Mouse (Mus musculus): Measurements from ENCODE around the gene Ccdc185.

Ccdc185 gene

DNA sequence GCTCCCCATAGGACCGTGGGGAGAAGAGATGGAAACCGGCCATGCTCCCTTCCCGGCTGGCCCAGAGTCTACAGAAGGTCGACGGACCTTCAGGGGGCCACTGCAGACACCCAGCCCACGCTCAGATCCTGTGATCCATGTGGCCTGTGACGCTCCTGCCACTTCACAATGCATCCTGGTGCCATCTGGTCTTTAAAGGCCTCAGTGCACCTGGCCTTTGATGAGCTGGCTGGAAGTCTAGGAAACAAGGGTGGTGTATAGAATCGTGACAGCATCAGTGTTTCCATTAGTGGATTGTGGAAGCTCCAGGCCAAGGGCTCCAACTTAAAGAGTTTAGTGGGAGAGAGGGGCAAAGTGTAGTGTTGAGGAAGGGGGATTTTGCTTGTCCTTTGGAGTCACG lies at the start of gene Ccdc185:
Ccdc185 (minus strand) TSS at position 101 of the 400 bp plus-strand sequence.
- no peak for DNase-seq (ENCODE audit: low read depth, low spot score)

DNA sequence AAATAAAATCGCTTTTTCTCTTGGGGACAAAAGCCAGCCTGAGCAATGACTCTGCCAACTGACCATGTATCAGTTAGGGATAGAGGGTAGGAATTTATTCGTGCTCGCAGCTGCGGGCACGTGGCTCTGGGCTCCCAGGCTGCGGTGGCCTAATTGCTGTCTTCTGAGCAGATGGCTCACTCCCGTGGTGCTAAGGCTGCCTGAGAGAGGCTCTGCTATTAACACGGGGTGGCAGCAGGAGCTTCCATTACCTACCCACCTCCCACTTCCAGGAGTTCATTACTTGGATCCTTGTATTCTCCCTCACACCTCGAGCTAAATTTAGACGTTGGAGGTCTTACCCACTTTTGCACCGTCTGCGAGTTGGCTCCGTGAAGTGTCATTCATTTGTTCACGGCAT lies 48.1 kb upstream of the Ccdc185 start:
- DNase-seq (ENCODE audit: low read depth, low spot score): no peak

DNA sequence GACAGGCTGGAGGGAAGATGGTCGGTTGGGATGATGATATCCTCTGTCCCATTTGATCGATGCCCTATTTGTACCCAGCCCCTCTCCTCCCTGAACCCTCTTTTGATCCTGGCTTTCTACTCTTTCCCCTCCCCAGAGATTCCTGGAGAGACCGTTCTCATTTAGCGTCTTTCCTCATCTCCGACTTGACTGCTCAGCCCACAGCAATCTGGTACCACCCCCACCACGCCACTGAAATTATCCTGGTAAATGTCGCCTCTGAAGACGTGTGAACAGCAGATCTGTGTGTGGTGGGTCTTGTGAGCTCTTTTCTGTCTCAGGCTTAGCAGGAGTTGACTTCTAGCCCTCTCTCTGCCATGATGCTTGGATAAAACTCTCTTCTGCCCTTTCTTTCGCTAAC lies 45.6 kb upstream of the Ccdc185 start:
- no peak for DNase-seq (ENCODE audit: low read depth, low spot score)

DNA sequence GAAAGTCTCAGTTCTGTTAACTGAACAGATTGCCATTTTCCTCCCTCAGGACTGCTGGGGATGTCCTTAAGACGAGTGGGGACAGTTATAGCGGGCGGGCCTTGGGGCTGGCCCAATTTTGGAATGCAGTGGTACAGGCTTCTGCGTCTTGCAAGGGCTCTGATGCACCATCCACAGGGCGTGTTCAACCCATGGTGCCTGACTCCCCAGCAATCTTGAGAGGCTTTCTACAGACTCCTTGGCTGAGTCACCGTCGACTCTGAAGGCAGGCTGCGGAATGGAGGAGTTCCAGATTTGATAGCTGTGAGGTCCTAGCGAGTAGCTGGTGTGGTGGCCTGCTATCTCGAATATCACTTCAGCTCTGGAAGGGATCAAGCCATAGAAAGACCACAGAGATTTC lies 45.2 kb upstream of the Ccdc185 start:
- DNase-seq (ENCODE audit: low read depth, low spot score): no peak

DNA sequence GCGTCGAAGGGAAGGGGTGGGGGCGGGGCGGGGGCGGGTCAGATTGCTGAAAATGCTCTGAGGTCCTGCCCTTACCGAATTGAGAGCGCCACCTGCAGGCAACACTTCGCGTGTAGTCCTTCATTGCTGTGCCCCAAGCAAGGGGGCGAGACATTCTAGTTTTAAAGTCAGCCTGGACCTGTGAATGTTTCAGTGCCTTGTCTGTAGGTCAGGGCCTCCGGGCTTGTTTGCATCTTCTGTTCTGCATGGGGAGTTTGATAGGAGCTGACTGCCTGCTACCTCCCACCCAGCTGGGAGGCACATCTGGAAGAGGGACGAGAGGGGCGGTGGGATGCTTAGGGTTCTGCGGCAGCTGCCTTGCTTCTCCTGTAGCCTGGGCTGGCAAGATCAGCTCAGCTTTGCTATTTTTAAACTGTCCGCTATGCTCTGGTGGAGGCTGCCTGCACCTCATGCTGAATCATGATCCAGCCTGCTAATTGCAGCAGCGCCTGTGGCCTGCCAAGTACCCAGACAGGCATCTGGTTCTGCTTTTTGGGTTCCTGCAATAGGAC lies 43.6 kb upstream of the Ccdc185 start:
- peak; percentile 86 for DNase-seq (ENCODE audit: low read depth, low spot score)

DNA sequence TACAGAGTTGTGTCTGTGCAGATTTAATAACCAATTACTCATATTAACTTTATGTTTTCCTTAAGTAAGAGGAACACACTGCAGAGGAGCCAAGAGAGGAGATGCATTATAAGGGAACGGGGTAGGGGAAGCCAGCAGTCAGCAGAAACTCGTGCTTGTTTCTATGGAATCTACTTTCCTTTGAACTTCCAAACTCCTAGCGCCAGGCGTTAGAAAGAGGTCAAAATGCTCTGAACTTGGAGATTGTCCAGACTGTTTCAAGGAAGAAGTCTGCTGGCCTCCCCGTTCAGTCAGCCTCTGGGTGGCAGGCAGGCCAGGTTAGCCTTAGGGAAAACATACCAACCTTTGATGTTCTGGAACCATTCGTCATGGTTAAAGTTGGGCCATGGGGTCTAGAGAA lies 39.9 kb upstream of the Ccdc185 start:
- DNase-seq (ENCODE audit: low read depth, low spot score): no peak

DNA sequence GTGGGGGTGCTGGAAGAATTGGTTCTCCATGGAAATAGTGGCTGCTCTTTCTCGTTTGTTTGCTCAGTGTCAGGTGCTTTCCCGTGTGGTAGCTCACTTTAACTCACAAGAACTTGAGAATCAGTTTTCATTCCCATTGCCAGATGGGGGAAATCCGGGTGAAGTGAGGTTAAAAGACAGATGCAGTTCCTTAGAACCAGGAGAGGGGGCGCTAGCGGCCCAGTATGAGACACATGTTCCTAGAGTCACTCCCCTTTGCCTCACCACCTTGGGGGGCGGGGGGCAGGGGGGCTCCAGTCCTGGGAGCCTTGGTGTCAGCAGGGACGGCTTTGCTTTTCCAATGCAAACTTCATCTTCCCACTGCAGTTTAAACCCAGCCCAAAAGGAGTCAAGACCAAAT lies 38.0 kb upstream of the Ccdc185 start:
- DNase-seq (ENCODE audit: low read depth, low spot score): peak; percentile 37

DNA sequence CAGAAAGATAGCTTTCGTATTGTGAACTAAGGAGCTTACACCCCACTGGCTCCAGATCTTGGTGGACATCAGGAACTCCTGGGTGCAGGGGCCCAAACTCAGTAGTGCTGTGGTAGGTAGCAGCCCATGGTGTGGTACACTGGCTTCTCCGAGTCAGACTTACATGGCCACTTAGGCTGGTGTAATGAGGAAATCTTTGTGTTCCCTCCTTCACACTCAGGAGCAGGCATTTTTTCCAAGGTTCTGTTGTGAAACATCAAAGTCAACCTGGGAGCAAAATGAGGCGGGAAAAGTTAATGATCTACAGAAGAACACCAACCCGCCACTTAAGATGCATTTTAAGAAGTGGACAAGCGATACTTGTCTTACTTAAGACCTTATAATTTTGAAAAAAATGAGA lies 36.5 kb upstream of the Ccdc185 start:
- DNase-seq (ENCODE audit: low read depth, low spot score): no peak

DNA sequence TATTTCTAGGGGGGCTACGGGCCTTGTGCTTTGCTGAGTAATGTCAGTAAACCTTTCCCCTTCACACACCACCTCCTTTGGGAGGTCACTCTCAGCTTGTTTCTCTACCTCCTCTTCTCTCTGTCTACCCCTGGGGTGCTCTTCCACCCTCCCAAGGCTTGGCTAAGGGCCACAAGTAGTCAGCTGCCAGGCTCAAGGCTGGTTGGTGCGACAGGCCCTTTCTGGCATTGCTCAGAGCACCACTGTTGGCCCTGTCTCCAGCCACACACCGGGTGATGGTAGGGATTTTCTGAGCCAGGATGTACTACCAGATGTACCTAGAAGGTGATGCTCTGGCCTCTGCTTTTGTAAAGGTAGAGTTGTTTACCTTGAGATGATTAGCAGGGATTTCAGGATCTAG lies 35.8 kb upstream of the Ccdc185 start:
- no peak for DNase-seq (ENCODE audit: low read depth, low spot score)

DNA sequence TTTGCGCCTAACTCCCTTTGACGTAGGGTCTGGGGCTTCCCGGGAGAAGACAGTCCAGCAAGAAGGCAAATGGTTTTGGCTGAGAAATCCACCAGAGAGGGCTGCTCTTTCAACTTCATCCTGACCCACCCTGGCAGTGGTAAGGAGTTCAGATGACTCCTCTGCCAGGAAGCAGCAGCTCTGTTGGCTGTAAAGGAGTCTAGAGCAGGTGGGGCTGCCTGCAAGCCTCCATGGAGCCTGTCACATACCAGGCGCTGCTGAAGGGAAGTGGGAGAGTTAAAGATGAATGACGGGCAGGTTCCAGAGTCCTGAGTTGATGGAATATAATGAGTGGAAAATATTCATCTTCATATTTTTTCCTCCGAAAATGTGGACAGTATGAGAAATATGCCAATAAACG lies 34.8 kb upstream of the Ccdc185 start:
- DNase-seq (ENCODE audit: low read depth, low spot score): no peak

DNA sequence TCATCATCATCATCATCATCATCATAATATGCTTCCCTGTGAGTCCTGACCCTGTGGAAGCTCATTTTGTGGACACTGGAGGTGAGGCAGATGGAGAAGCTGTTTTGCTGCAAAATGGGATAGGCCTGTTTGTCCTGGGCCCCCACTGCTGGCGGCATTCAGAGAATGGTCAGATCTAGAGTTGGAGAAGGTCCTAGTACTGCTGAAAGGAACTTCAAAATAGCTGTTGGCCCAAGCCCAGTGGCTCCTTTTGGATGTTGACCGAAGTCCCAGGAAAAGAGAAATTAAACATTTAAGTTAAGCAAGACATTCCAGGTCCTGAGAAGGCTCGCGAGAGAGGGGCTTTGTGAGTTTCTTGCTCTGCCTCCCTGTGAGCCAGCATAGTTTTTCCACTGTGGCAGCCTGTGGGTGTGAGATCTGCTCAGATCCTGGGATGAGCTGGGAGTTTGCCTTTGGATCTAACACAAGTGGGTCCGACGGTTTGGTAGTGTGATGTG lies 30.1 kb upstream of the Ccdc185 start:
- no peak for DNase-seq (ENCODE audit: low read depth, low spot score)

DNA sequence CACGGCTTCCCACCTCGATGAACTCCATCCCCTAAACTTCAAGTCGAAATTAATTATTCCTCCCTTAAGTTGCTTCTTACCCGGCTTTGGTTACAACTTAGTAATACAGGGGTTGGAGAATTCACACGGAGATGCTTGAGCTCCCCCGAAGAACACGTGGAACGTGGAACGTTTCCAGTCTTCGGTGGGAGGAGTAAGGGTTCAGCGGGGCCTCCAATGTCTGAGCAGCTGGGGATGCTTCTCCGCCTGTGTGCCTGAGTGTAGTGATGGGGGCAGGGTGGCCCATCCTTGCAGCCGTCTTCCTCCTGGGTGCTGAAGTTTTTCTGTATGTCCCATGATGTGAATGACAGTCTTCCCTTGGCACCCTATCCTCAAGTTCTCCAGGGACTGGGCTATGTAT lies 29.2 kb upstream of the Ccdc185 start:
- DNase-seq (ENCODE audit: low read depth, low spot score): no peak

DNA sequence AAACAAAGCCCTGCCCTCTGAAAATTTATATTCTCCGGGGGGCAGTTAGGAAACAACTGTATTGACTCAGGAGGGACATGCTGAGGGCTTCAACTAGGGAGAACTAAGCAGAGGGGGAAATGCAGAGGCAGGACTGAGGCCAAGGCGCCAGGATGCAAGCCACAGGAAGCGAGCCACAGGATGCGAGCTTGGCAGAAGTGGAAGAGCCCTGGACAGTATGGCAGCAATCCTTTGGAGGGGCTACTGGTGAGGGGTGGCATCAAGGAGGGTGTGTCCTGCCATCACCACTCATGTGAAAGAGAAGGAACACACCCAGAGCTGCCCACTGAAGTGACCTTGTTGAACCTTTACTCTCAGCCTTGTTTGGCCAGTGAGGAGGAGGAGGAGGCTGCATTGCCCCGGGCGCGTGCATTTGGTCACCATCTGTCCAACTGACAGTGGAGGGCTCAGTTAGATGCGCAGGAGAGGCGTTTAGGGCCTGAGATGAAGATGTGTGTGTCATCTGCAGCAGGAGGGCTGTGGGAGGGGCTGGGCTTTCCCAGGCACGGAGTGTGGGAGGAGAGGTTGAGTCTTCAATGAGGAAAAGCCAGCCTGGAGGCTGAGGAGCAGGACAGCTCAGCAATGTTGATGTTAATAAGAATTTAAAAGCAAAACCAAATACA lies 27.9 kb upstream of the Ccdc185 start:
- DNase-seq (ENCODE audit: low read depth, low spot score): no peak

DNA sequence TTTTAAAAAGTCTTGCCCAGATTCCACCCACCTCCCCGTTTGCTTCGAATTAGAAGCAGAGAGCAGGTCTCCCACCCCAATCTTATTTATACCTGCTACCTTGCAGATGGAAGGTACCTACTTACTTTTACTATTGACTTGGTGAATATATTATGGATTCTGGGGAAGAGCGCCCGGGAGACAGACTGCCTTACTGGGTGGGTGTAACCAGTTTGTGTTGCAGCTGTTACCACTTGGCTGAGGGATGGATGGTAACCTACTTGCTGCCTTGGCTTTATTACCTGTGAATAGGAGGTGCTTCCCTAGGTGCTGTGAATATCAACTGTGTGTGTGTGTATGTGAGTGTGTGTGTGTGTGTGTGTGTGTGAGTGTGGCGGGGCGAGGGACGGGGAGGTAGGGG lies 26.6 kb upstream of the Ccdc185 start:
- no peak for DNase-seq (ENCODE audit: low read depth, low spot score)

DNA sequence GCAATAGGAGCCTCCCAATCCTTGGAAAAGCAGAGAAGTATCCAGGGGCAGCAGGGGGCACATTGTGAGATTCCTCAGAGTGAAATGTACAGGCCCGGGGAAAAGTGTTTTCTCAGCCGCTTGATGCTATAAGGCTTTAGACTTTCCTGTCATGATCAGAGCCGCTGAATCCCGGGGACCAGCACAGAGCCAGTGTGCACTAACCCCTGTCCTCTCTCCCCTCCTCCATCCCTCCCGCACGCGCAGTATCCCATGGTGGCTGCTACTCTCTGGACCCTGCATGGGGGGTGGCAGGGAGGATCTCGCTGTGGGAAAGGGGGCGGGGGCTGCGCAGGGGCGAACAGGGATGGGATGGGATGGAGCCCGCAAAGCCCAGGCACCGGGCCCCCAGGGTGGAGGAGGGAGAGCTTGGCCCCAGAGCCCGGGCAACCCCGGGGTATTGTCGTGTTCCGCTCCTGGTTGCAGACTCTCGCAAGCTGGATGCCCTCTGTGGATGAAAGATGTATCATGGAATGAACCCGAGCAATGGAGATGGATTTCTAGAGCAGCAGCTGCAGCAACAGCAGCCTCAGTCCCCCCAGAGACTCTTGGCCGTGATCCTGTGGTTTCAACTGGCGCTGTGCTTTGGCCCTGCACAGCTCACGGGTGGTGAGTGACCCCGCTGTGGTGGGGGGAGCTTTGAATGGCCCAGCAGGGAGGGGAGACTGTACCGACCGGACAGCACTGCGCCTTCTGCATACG lies 15.7 kb upstream of the Ccdc185 start:
- DNase-seq (ENCODE audit: low read depth, low spot score): peak; percentile 49

DNA sequence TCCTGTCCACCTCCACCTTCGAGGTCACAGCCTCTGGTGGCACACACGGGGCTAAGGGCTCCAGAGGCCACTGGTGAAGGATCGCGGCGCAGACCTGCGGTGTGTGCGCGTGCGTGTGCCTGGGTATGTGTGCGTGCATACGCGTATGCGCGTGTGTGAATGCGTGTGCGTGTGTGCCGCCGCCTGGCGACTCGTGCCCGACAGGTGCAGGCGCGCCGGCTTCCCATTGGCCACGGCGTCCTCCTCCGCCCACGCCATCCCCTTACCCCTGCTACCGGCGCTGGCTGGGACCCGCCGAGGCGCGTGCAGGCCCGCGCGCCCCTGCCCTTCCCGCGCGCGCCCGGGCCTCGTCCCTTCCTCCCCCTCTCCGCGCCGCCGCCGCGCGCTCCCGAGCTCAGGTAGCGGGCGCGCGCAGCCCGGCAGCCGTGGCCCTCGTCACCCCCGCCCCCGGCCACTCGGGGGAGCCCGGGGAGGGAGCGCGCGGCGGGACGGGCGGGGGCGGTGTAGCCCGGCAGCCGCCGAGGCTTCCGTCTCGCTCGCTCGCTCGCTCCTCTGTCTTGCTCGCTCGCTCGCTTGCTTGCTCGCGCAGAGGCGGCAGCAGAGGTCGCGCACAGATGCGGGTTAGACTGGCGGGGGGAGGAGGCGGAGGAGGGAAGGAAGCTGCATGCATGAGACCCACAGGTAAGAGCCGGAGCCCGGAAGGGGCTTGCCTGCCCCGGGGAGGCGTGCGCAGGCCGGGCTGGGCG lies 14.9 kb upstream of the Ccdc185 start, which contains the start of gene Susd4:
Susd4 (plus strand) TSS at position 145 of the 746 bp plus-strand sequence.
- DNase-seq (ENCODE audit: low read depth, low spot score): peak; percentile 86

DNA sequence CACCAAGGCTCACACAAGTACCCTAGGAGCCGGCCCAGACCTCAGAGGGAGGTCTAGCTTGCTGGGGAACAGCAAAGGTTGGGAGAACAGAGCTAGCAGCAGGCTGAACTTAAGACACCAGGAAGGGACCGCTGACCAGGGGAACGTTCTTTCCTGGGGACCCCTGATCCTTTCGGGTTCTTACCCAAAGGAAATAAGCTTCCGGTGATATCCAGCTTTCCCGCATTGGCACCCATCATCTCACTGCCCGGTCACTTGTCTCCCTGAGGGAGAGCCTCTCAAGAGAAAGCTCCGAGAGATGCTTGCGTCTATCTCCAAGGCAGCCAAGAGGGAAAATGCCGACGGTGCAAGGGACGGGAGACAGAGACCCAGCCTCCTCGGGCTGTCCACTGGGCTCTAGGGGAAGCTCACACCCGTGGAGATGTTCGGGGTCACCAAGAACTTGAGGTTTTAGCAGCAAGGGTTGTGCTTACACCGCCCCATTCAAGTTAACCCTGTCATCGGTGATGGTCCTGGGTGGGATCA lies 14.3 kb upstream of the Ccdc185 start:
- no peak for DNase-seq (ENCODE audit: low read depth, low spot score)

DNA sequence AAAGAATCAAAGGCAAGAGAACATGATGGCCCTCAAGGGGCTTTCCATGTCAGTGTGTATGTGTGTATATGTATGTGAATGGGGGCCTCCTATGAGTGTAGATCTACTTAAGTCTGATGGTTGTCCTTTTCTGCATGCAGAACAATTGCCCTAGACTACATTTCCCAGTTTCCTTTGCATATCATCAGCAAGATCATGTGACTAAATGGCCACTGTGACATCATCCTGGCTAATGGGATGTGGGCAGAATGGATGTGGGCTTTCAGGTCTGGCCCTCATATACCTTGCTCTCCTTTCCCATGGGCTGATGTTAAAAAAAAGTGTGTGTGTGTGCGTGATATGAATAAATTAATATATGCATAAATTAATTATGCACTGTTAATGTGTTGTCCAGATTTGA lies 9.8 kb upstream of the Ccdc185 start:
- DNase-seq (ENCODE audit: low read depth, low spot score): no peak

DNA sequence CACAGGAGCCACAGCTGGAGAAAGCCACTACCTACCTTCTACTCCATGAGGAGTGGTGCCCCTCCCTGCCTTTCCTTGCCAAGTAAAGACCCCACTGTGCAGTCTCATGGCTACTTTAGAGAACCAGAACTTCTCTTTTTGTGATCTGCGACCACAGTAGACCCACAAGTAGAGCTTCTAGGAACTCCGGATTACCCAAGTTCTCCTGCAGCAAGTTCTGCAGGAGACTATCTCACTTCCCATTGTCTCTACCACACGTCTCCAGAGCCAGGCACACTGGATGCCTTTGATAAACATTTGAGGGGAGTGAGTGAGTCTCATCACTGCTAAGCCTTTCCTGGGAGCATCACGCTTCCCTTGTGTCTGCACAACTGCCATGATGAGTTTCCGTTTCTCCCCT lies 5.9 kb upstream of the Ccdc185 start:
- DNase-seq (ENCODE audit: low read depth, low spot score): no peak

DNA sequence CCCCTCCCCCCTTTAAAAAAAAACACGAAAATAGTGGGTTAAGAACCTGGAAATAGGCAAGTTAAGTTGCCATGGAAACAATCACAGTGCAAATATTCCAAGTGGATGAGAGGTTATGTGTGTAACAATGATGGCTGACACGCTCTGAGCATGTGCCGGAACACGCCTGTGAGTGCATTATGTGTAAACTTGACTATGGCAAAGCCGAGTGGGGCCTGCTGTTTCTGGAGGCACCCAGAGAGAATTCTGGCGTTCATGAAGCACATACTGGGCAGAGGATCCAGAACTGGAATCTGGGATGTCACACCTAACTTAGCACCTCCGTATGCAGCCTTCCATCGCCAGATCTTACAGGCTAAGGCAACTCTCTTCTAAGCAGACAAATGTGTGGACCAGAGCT lies 4.7 kb upstream of the Ccdc185 start:
- no peak for DNase-seq (ENCODE audit: low read depth, low spot score)

DNA sequence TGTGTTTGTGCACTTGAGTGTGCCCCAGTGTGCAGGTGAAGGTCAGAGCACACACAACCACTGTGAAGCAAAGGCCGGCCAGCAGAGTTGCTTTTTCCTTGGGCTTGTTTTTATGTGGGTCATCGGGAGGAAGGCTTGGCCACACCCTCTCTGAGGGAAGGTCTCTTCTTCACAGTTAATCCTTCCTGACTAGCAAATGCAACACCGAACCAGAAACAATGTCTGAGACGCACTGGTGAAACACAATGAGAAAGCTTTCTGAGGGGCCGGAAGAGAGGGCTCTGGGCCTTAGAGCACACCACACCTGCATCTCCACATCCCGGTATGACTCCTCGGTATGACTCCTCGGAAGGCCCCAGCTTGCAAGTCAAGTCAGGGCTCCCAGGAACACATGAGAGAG lies 2.3 kb upstream of the Ccdc185 start:
- no peak for DNase-seq (ENCODE audit: low read depth, low spot score)

DNA sequence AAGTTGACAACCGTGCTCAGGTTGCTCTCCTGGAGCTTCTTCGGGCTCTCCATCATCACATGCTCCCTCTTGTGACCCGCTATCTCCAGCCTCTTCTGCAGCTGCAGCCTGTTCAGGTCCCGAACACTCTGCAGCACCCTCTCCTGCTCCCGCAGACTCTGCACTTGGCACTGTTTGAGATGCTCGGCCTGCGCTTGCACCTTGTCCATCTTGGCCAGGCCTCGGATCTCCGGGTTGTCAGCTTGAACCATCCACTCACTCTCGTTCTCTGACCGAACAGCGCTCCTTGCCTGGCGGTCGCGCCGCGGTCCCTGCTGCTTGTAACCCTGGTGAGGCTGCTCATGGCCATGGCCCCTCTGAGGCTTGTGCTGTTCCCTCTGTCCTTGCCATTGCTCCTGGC lies 1.1 kb downstream of the Ccdc185 start:
- DNase-seq (ENCODE audit: low read depth, low spot score): peak; percentile 32

Measured in ES-CJ7 (cell line).